Mouse (Mus musculus): ENCODE measurements around the gene Phf24.

Phf24 gene

GRCm38 (mm10) chr4:42915311-42915710 is 1.1 kb upstream of the Phf24 start:
- no peak for DNase-seq (ENCODE audit: low read depth)

- DNase-seq (ENCODE audit: low read depth) = no peak
Observed at GRCm38 (mm10) chr4:42915966-42916365, 494 bp upstream of the Phf24 start.

GRCm38 (mm10) chr4:42917402-42917774 is 928 bp downstream of the Phf24 start:
- no peak for DNase-seq (ENCODE audit: low read depth)

DNA sequence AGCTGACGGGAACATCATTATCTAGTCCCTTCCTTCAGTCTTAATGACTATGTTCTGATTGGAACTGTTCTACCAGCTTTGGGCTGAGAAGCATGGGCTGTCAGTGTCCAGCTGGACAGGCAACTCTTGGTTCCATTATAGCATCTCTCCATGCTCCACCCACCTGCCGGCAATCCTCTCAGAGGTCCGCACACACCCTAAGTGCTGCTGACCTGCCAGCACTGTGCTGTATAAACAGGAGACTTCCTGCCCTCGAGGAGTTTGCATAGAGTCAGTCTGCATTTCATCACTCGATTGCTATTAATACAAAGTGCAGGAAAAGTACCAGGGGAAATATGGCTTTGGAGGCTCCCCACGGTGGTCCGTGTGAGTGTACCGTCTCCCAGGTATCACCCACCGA is 4.3 kb downstream of the Phf24 start:
- no peak for DNase-seq (ENCODE audit: low read depth)

DNA sequence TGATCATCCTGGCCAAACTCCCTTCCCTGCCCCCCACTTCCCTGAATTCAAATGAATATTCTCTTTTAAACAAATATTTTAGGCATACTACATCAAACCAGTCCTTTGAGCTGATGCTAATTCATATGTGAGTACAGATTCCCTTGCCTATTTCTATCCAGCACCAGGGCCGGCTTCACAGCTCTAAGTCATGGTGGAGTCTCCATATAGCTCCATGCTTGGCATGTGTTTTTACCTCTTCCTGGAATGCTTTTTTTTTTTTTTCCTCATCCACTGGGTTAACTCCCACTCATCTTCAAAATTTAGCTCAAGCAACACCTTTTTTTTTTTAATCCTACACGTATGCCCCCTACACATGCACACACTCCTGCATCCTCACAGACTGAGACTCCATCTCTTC is 5.1 kb downstream of the Phf24 start:
- DNase-seq (ENCODE audit: low read depth) = no peak

GRCm38 (mm10) chr4:42922056-42922455 is 5.6 kb downstream of the Phf24 start:
- no peak for DNase-seq (ENCODE audit: low read depth)

- DNase-seq (ENCODE audit: low read depth) = no peak
Observed at GRCm38 (mm10) chr4:42922461-42922860, 6.0 kb downstream of the Phf24 start.

DNA sequence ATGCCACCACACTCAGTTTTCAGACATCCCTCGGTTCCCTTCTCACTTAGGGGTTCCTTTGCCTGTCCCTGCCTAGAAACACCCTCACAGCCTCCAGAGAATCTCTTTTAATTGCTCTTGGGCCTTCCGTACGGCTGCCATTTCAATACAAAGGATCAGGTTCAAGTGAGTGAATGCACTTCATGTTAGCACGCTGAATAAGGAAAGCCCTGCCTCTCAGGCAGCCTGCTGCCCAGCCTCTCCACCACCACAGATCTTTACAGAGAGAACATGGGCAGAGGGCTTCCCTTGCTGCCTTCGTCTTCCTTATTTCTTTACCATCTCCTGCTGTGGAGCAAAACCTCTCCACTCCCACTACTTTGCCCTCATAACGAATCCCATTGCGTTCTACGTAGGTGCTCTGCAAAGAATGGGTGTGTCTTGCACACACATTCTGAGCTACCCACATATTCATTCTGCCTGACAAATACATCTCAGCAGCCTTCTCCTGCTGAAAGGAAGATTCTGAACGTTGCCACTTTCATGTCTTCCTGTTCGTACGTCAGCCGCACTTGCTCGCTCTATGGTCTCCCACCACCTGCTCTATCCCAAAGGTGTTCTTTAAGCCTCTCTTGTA is 7.7 kb downstream of the Phf24 start:
- no peak for DNase-seq (ENCODE audit: low read depth)

DNA sequence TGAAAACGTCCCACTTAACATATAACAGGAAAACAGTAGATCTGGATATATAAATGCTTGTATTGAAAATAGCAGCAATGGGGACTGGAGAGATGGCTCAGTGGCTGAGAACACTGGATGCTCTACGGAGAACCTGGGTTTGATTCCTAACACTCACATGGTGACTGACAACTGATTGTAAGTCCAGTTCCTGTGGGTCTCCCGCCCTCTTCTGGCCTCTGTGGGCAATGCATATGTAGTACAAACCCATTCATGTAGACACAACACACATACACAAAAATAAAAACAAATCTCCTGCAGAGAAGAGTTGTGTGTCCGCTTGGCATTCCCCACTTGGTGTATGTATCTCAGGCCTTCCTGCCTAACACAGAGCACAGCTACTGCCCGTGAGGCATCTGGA is 11.7 kb downstream of the Phf24 start:
- no peak for DNase-seq (ENCODE audit: low read depth)

DNA sequence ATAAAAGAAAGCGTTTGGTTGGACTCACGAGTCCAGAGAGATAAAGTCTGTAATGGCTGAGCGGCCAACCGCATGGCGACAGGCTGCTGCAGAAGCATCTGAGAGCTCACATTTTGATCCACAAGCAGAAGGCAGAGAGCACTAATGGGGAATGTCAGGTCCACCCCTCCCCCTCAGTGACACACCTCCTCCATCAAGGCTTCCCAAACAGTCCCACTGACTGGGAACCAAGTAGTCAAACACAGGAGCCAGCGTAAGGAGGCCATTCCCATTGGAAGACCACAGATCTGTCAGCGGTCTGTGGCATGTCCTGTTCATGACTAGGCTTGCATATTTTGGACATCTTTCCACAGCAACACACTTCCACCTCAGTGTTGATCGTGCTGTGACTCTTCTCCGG is 12.5 kb downstream of the Phf24 start:
- no peak for DNase-seq (ENCODE audit: low read depth)

DNA sequence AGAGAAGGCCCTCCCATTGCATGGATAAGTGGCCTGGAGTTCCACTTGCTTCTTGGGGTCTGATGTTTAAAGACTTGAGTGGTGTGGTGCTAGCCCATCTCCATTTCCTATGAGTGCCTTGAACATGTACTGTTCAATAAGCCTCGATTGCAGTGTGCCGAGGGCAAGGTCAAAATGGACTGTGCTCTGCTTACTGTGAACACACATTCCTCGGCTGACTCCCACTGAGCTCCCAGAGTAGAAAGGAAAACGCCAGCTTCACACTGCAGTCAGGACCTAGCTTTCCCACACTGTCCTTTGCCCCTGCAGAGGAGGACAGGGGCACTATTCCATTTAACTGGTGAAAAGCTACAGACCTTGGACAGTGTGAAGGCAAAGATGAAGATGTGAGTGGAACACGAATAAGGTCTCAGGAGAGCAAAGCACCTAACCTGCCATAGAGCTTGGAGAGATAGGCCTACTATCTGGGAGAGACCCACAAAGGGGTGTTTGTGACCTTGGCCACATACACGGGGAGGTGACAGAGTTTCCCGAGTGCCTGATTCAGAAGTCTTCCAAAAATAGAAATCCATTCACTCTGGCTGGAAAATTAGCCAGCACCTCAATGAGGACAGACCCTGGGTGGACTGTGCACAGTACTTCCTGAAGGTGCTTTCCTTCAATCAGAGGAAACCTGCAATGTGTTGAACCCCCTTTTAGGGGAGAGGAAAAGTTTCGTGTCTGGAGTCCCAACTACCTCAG is 15.9 kb downstream of the Phf24 start:
- no peak for DNase-seq (ENCODE audit: low read depth)

GRCm38 (mm10) chr4:42933630-42934029 is 17.2 kb downstream of the Phf24 start:
- peak; percentile 36 for DNase-seq (ENCODE audit: low read depth)

GRCm38 (mm10) chr4:42941396-42941795 is 24.9 kb downstream of the Phf24 start:
- no peak for DNase-seq (ENCODE audit: low read depth)

DNA sequence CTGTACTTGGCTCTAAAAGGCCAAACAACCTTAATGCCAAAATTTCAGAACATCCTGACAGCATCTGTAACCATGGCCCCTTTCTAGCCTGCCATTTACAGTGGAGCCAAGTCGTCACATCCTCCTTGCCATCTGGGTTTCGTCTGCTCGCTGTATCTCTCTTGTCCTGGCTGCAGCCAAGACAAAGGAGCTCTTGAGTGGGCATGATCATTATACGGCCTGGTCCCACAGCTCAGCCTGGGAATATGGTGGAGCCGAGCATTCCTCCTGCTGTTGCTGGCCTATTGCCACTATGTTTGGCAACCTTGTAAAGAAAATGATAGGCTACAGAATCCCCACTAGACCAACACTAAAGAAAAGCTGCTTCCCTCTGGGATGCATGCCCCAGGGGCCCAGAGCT is 26.9 kb downstream of the Phf24 start:
- no peak for DNase-seq (ENCODE audit: low read depth)

GRCm38 (mm10) chr4:42944185-42944584 is 27.7 kb downstream of the Phf24 start:
- no peak for DNase-seq (ENCODE audit: low read depth)

DNA sequence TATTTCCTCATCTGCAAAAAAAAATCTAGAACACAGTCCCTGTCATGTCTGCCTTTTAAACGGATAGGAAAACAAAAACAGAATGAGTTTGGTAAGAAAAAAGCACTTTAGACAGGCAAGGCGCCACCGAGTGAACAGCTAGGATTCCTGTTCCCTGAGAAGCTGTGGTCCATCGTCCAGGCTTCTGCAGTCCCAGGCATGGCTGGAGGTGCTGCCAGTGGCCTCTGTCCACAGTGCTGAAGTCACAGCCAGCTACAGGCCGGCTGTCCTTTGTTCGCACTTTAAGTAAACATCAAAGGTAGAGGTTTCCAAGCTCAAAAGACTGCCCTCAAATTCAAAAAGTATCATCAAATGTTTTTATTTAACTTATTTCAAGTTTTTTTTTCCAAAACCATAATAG is 28.6 kb downstream of the Phf24 start:
- DNase-seq (ENCODE audit: low read depth) = peak; percentile 32

GRCm38 (mm10) chr4:42945445-42945844 is 29.0 kb downstream of the Phf24 start:
- no peak for DNase-seq (ENCODE audit: low read depth)

DNA sequence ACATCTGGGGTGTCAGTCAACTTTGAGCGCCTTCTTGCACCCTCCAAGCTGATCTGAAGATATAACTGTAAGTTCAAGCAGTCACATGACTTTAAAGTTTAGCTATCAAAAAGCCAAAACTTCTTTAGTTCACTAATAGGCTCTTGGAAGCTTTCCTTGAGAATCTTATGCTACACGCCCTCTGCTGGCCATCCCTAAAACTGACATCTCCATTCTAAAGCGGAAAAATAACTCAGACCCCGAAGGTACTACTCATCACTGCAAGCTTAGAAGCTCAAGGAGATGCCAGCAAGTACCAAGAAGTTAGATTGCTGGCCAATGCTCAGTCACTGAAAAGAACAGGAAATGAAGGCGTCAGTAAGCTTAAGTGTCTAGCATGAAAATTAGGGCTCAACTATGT is 29.5 kb downstream of the Phf24 start:
- DNase-seq (ENCODE audit: low read depth) = peak; percentile 76

DNA sequence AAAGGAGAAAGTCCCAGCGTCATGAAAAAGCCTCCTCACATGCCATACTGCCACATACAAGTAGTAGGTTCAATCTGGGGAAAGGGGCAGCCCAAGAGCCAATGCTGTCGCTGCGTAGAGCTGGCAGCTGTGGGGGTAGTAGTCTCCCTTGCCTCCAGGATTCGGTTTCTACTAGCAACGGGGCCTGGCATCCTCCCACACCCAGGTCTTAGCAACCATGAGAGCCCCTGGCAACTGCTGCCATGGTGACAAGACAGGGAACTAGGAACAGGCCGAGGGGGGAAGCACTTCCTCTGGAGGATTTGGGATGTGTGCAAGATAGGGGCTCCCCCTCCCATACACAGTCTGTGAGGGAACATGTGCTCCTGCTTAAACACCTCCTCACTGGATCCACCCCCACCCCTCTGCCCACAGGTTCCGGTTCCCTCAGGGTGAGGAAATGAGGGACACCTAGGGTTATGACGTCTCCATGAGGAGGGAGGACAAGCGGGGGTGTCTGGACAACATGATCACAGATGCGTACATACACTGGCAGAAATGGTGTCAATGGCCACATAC is 30.4 kb downstream of the Phf24 start:
- peak; percentile 56 for DNase-seq (ENCODE audit: low read depth)

- DNase-seq (ENCODE audit: low read depth) = no peak
Observed at GRCm38 (mm10) chr4:42948527-42948926, 32.1 kb downstream of the Phf24 start.

- no peak for DNase-seq (ENCODE audit: low read depth)
Observed at GRCm38 (mm10) chr4:42949051-42949675, 32.7 kb downstream of the Phf24 start.

GRCm38 (mm10) chr4:42949676-42950051 is 33.2 kb downstream of the Phf24 start, which contains the start of gene Dnajb5:
Gene Dnajb5, plus strand, starts transcription at chr4:42949814.
- peak; percentile 97 for DNase-seq (ENCODE audit: low read depth)

DNA sequence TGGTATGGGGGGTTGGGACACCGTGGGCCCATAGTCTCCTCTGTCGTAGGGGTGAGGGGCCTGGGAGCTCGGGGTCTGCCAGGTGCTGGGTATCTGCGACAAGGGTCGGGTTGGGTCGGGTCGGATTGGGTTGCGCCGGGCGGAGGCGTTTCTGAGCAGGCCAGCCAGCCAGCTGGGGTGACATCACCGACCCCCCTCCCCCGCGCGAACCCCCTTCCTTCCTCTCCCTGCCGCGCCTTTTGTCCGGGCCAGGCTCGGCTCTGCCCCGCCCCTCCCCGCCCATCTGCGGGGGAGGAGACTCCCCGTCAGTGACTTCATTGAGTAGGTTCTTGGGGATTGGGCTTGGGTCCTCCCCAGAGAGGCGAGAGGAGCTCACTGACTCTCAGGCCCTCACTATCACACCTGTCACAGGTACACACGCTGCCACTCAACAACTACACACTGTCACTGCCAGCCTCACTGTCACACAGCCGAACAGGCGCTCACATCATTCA is 33.7 kb downstream of the Phf24 start:
- peak; percentile 95 for DNase-seq (ENCODE audit: low read depth)

Measured in induced T-regulatory cell, adult 2 months (primary cell).